Mouse (Mus musculus) liver, embryonic 11.5 days (tissue): ENCODE results near the gene Ell. TPM values are rescaled to one million over a fixed set of nuclear protein-coding genes. Genes with fewer than 3 reads are reported as not detected.

Source experiments
- ATAC-seq: fragments of 200-750 bp; cut with Nextera tagmentation; replicated peaks from 2 replicates; pipeline ENCODE4 v1.8.0; 2017; ENCODE audit warnings: moderate number of reproducible peaks, mild to moderate bottlenecking, moderate TSS enrichment, moderate library complexity; ENCODE audit not compliant: low FRiP score
- DNase-seq: peaks from one replicate; pipeline ENCODE4 v3.0.0-alpha.2; 2017; ENCODE audit warnings: low spot score
- H3K27ac ChIP-seq: fragments of 300-500 bp; sonication (generic); 2 replicates; pipeline ENCODE4 v1.5.1; 2014; ENCODE audit warnings: mild to moderate bottlenecking, low read depth, low read length, control low read depth
- H3K27me3 ChIP-seq: fragments of 300-500 bp; sonication (generic); replicated peaks from 2 replicates; pipeline ENCODE4 v1.6.1; 2014; ENCODE audit warnings: low read length, mixed read lengths; ENCODE audit not compliant: control insufficient read depth, insufficient read depth
- H3K36me3 ChIP-seq: fragments of 300-500 bp; sonication (generic); 2 replicates; pipeline ENCODE4 v1.6.1; 2014; ENCODE audit warnings: mild to moderate bottlenecking, low read length, moderate library complexity, mixed read lengths; ENCODE audit not compliant: control insufficient read depth, insufficient read depth
- H3K4me1 ChIP-seq: fragments of 300-500 bp; sonication (generic); replicated peaks from 2 replicates; pipeline ENCODE4 v1.6.1; 2014; ENCODE audit warnings: low read length, mixed read lengths; ENCODE audit not compliant: control insufficient read depth, insufficient read depth
- H3K4me2 ChIP-seq: fragments of 300-500 bp; sonication (generic); 2 replicates; pipeline ENCODE4 v1.6.1; 2014; ENCODE audit warnings: mild to moderate bottlenecking, control low read depth, moderate library complexity
- H3K4me3 ChIP-seq: fragments of 300-500 bp; sonication (generic); 2 replicates; pipeline ENCODE4 v1.5.1; 2014; ENCODE audit warnings: low read depth, low read length, control low read depth
- H3K9ac ChIP-seq: fragments of 300-500 bp; sonication (generic); 2 replicates; pipeline ENCODE4 v1.6.1; 2014; ENCODE audit warnings: low read depth, low read length, control low read depth
- H3K9me3 ChIP-seq: fragments of 300-500 bp; sonication (generic); 2 replicates; pipeline ENCODE4 v1.6.1; 2016; ENCODE audit warnings: low read length, inconsistent platforms, mixed read lengths; ENCODE audit not compliant: control insufficient read depth
- WGBS: fragments of 180-500 bp; shearing (Covaris S2); extraction: QIAGEN DNeasy Blood & Tissue Kit; methylation state at CpG from one replicate; pipeline ENCODE4 v1.1.7; 2014; 5-methylcytosine and 5-hydroxymethylcytosine counted together
- polyA plus RNA-seq: library from polyadenylated mRNA; unstranded; fragments of >200 nt; fragmentation: Nextera tagmentation; extraction: Ambion mirVana; gene quantifications from 2 replicates; pipeline ENCODE4 v1.2.1, GENCODE M21; 2014

Gene Ell
- polyA plus RNA-seq, 1 experiment from 2014 or later, result 20.7 TPM

DNA sequence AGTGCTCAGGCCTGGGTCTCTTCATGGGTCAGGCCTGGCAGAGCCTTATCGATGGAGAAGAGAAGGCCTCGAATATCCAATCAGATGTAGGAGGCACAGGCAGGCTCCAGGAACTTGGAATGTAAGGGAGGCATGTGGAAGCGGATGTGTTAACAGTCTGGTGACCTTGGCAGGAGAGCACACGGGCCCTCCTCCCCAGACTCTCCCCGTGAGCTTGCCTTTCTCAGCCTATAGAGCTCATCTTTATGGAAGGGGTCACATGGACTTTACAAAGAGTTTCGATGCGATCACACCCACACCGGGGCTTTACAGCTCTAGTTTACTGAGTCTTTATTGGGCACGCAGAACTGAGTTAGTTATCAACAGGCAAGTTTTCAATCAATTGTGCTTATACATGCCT lies 99.5 kb downstream of the Ell start:
- no peak overlapping the region for H3K4me2 ChIP-seq
- H3K9me3 ChIP-seq, result no peaks in the 10 kb centered on the region
- no peaks in the 10 kb centered on the region for H3K36me3 ChIP-seq
- H3K4me1 ChIP-seq, result peaks cover 27% of the 10 kb centered on the region
- no peak for DNase-seq
- 71% methylated on average over 9 of the region's 9 CpGs for WGBS
- H3K4me3 ChIP-seq, result no peak overlapping the region
- no peaks in the 10 kb centered on the region for H3K27me3 ChIP-seq
- no peak for ATAC-seq
- no peak overlapping the region for H3K9ac ChIP-seq
- H3K27ac ChIP-seq, result no peak overlapping the region

Other genes starting within 250 kb of the Ell start
- gene Ddx49, start 237.0 kb upstream of the Ell start, polyA plus RNA-seq, result 56.5 and 59.1 TPM in 2 replicates
- gene Cope, start 236.9 kb upstream of the Ell start, polyA plus RNA-seq, result 281 and 298 TPM in 2 replicates
- 1.1 and 1.2 TPM in 2 replicates for gene Cers1, start 223.7 kb upstream of the Ell start, polyA plus RNA-seq
- 1.6 and 2.6 TPM in 2 replicates for gene Gdf1, start 209.6 kb upstream of the Ell start, polyA plus RNA-seq
- gene Upf1, start 186.2 kb upstream of the Ell start, polyA plus RNA-seq, result 21.1 and 23.7 TPM in 2 replicates
- gene Comp, start 165.9 kb upstream of the Ell start, polyA plus RNA-seq, result 0.43 and 0.48 TPM in 2 replicates
- gene Crtc1, start 99.9 kb upstream of the Ell start, polyA plus RNA-seq, result 11.3 and 13.1 TPM in 2 replicates
- gene Klhl26, start 62.5 kb upstream of the Ell start, polyA plus RNA-seq, result 13.0 and 16.8 TPM in 2 replicates
- 0.87 and 1.1 TPM in 2 replicates for gene Tmem59l, start 52.1 kb upstream of the Ell start, polyA plus RNA-seq
- 3.8 and 5.4 TPM in 2 replicates for gene Crlf1, start 46.3 kb upstream of the Ell start, polyA plus RNA-seq
- gene Rex1bd, start 32.7 kb upstream of the Ell start, polyA plus RNA-seq, result 113 and 120 TPM in 2 replicates
- 1,024 and 1,077 TPM in 2 replicates for gene Uba52, start 28.7 kb upstream of the Ell start, polyA plus RNA-seq
- gene Fkbp8, start 11.7 kb upstream of the Ell start, polyA plus RNA-seq, result 261 and 285 TPM in 2 replicates
- gene Kxd1, start 11.5 kb upstream of the Ell start, polyA plus RNA-seq, result 68.8 and 75.2 TPM in 2 replicates
- 177 and 188 TPM in 2 replicates for gene Isyna1, start 54.9 kb downstream of the Ell start, polyA plus RNA-seq
- gene Ssbp4, start 69.4 kb downstream of the Ell start, polyA plus RNA-seq, result 144 and 173 TPM in 2 replicates
- gene Lrrc25, start 76.7 kb downstream of the Ell start, polyA plus RNA-seq, result 4.5 and 5.3 TPM in 2 replicates
- gene Gdf15, start 93.0 kb downstream of the Ell start, polyA plus RNA-seq, result 4.2 and 4.9 TPM in 2 replicates
- gene Pgpep1, start 120.9 kb downstream of the Ell start, polyA plus RNA-seq, result 33.7 and 34.6 TPM in 2 replicates
- gene Lsm4, start 133.8 kb downstream of the Ell start, polyA plus RNA-seq, result 342 and 357 TPM in 2 replicates
- gene Jund, start 159.5 kb downstream of the Ell start, polyA plus RNA-seq, result 43.0 and 47.2 TPM in 2 replicates
- gene Iqcn, start 164.0 kb downstream of the Ell start, polyA plus RNA-seq, result not detected in 2 replicates
- 0.15 TPM in 1 of 2 replicates, not detected in the other for gene Gm3336, start 179.1 kb downstream of the Ell start, polyA plus RNA-seq
- 0.83 and 1.3 TPM in 2 replicates for gene Pde4c, start 184.3 kb downstream of the Ell start, polyA plus RNA-seq
- gene Rab3a, start 215.2 kb downstream of the Ell start, polyA plus RNA-seq, result 6.3 and 6.9 TPM in 2 replicates
- gene Mpv17l2, start 221.5 kb downstream of the Ell start, polyA plus RNA-seq, result 67.7 and 76.4 TPM in 2 replicates
- gene Pik3r2, start 237.3 kb downstream of the Ell start, polyA plus RNA-seq, result 41.5 and 44.6 TPM in 2 replicates